Mouse (Mus musculus): ENCODE results near the gene Mcmbp. TPM values are rescaled to one million over a fixed set of nuclear protein-coding genes. Genes with fewer than 3 reads are reported as not detected.

Mcmbp gene
- 10 to 100 TPM; 33.1 to 35.9 TPM for total RNA-seq (2021)

DNA sequence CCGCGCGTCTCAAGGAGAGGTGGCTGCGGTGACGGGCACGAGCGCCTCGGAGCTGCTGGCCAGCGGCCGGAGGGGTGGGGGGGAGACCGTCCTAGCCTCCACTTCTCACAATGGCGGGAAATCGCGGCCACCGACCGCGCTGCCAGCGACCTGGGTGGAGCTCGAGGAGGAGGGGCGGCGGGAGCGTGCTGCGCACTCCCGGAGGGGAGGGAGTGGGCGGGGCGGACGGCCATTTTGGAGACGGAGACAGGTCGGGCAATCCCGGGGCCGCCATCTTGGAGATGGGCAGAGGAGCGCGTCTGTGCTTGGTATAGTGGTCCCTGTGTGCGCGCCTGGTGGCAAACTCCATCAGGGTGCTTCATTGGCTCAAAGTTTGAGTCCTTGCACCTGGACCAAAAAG, at the start of gene Mcmbp:
Mcmbp (minus strand) TSS at position 162 of the 400 bp plus-strand sequence.
- peak; percentile 98 for DNase-seq
- intact Hi-C loops (cut with DNase I): no loop called here

DNA sequence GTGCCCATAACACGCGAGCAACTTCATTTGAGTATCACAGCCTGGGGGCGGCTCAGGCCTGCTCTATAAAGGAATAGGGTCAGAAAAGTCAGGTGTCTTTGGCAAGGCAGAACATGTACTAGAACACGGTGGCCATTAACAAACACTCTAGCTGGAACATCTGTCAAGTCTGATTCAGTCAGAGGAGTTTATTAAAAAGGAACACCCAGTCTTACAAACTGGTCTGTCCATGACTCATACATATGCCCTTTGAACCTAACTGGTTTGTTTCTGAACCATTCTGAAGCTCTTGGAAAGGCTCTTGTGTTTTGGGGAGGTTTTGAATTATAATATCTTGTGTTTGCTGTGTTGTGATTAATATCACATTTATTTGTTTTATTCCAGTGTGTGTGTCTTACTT, 49.8 kb upstream of the Mcmbp start:
- DNase-seq: no peak
- intact Hi-C loops (cut with DNase I): no loop called here

DNA sequence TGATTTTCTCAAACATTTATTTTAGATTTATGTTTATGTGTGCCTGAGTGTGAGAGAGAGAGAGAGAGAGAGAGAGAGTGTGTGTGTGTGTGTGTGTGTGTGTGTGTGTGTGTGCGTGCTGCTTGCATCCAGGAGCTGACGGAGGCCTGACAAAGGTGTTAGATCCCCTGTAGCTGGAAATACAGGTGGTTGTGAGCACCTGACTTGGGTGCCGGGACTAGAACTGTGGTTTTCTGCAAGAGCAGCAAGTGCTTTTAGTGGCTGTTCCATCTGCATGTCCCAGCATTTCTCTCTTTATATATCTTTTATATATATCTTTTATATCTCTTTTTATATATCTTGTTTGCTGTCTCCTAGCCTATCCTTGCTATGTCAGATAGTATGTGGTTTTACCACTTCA, 41.6 kb upstream of the Mcmbp start:
- DNase-seq: no peak
- intact Hi-C loops (cut with DNase I): loop anchor here (5.0 kb wide), 1 partner anchor 725 kb away; no protein-coding TSS in a partner anchor

DNA sequence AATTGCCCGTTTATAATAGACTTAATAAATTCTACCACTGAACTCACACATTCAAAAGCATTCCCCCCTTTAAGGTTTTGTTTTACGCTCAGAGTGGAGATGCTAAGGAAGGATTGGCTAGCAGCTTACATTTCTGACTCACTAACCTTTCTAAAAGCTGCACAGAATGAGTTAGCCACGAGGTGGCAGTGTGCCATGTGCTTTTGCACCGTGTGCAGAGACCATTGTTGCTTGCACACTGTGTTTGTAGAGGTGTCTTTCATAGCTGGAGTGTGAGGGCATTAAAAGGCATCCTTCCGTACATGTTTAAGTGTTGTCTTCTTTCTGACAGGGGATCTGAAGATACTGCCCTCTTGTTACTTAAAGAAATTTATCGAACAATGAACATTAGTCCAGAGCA, 39.0 kb upstream of the Mcmbp start:
- DNase-seq: peak; percentile 35 to 65

DNA sequence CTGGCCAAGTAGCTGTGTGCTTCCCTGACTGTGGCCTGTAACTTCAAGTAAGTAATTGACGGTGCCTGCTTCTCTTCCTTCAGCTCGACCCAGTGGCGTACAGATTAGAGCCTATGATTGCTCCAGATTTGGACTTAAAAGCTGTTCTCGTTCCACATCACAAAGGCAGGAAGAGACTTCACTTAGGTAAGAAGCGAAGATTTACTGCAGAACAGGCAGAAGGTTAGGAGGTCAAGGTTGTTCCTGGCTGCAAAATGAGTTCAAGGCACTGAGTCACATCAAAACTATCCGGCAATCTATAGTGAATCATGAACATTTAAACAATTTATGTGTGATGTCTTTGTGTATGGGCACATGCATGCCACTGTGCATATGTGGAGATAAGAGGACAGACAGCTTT, 36.9 kb upstream of the Mcmbp start:
- intact Hi-C loops (cut with DNase I): no loop called here
- no peak for DNase-seq

More for the DNA sequence above, 39.0 kb upstream of the Mcmbp start:
- intact Hi-C loops (cut with DNase I): no loop called here

DNA sequence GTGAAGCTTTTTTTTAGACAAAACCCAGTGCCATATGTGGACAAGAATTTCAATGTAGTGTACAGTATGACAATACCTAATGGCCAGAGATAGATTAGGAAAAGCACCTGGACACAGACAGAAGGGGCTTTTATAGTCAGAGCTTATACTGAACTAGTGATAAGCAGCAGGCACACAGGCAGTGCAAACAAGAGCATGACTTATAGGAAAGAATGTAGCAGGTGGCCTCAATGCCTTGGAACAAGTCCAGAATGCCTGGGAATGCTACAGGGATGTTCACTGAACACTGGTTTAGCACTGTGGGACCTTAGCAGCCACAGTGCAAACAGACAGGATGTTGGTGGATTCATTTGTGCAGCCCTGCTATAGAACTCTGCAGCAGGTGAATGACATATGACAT, 26.4 kb upstream of the Mcmbp start:
- no peak for DNase-seq

DNA sequence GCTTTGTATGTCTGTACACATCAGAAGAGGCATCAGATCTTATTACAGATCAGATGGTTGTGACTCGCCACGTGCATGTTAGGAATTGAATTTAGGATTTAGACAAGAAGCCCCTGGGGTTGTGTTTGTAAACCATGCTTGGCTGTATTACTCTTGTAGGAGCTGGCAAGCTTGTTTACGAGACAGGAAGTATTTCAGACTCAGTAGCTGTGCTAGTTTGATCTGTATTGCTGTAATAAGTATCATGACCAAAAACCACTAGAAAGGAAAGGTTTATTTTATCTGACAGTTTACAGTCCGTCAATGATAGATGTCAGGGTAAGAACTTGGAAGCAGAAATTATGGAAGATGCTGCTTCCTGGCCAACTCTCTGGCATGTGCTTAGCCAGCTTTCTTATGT, 18.7 kb upstream of the Mcmbp start:
- intact Hi-C loops (cut with DNase I): no loop called here
- DNase-seq: no peak

More for the DNA sequence above, 26.4 kb upstream of the Mcmbp start:
- intact Hi-C loops (cut with DNase I): no loop called here

DNA sequence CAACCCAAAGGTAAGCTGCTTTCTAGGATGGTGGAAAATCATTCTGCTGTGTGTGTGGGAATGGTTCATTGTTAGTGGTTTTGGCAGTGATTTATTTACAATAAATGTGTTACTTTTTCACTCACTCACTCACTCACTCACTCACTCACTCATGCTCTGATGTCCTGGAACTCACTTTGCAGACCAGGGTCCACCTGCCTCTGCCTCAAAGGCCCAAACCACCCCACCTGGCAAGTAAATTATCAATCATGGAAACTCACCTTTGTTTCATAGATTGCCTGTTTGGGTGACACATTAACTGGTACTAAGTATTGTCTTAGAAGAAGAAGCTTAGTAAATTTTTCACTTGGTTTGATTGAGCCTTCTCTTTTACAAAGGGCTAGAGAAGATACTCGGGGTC, 15.1 kb upstream of the Mcmbp start:
- intact Hi-C loops (cut with DNase I): no loop called here
- DNase-seq: no peak

DNA sequence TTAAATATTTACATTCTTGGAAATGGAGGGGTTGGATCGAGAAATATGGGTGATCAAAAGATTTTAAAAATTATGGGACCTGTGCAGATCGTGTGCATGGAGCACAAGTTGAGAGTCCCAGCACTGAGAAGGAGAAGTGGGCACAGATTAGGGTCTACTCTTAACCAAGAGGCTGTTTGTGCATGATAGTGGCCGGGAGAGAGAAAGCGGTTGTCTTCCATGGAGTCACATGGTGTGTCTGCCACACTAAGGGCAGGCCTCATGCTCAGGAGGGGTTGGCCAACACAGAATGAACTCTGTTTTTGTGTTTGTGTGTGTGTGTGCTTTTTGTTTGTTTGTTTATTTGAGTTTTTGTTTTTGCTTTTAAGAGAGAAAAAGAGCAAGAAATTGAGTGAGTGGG, 11.7 kb upstream of the Mcmbp start:
- no peak for DNase-seq
- intact Hi-C loops (cut with DNase I): no loop called here

DNA sequence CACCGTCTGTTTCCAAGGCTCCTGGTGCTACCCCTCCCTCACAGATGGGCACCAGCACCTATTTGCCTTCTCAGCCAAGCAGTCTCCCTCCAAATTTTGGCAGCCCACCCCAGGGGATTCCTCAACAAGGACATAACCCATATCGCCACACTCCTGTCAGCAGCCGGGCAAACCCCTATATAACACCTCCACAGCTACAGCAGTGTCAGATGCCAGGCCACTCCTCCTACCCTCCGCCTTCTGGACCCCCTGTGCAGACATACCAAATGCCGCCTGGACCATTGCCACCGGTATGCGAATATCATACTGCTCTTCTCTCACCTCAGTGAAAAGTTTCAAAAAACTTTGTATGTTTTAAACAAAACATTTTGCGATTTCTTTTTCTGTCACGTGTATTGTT, 10.0 kb upstream of the Mcmbp start:
- no peak for DNase-seq
- intact Hi-C loops (cut with DNase I): no loop called here

DNA sequence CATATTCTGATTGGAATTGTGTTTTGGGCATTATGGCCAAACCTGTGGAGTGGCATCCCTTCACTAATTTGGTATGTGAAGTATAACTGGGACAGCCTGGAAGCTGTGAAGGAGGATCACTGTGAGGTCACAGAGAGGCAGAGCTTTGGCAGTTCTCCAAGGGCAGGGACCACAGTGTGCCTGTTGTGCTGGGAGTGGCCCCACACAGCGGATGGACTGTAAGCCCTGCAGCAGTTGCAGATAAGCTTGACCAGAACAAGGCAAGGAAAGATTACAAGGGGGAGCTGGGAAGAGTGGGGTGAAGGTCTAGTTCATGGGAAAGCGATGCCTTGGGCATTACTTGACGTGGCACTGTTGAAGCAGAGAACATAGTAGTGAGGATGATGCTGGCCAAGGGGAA, 8.5 kb upstream of the Mcmbp start:
- peak; percentile 84 to 85 for DNase-seq
- intact Hi-C loops (cut with DNase I): no loop called here

DNA sequence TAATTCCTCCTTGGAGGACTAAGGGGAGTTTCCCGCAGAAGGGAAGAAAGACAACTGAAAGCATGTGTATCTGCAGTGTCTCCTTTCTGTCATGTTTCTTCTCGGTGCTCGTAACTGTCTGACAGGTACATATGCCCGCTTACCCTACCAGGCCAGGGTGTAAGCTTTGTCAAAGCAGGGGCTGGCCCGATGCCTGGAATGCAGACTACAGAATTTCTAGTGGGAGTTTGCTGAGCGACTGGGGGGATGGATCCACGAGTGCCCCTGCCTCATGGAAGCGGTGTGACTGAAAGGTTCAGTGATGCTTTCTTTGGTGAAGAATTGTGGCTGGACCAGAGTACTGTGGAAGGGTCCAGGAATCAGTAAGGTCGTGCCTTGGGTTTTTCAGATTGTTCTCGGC, 5.9 kb upstream of the Mcmbp start:
- no peak for DNase-seq
- intact Hi-C loops (cut with DNase I): no loop called here

DNA sequence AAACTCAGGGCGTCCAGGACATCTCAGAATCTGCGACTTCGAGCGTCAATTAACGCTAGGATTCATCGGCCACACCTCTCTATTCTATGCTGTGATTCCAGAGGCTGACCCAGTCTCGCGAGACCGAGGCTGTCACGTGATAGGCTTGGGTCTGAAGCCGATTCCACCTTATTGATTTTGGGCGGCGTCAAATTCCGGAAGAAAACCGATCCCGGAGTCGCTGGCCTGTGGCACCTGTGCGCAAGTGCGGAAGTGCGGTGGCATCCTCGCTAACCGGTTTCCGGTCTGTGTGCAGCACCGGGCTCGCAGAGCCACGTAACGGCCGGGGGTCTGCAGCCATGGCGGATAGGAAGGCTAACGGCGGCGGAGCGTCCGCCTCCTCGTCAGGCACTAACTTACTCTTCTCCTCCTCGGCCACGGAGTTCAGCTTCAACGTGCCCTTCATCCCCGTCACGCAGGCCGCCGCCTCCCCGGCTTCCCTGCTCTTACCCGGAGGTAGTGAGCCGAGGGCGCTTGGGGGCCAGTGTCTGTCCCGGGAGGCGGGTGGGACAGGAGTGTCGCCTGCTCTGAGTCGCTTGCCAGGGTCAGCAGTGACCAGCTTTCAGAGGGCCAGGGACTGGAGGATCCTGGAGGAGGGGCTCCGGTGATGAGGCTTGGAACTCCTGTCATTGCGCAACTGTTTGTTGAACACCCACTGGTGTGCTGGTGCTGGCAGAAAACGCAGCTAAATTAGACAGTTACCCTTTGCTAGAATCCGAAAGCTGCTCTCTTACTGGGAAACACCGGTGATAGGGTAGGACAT, 4.6 kb upstream of the Mcmbp start, which contains the start of gene Sec23ip:
Sec23ip (plus strand) TSS at position 260 of the 802 bp plus-strand sequence.
- DNase-seq: peak; percentile 99
- intact Hi-C loops (cut with DNase I): no loop called here

DNA sequence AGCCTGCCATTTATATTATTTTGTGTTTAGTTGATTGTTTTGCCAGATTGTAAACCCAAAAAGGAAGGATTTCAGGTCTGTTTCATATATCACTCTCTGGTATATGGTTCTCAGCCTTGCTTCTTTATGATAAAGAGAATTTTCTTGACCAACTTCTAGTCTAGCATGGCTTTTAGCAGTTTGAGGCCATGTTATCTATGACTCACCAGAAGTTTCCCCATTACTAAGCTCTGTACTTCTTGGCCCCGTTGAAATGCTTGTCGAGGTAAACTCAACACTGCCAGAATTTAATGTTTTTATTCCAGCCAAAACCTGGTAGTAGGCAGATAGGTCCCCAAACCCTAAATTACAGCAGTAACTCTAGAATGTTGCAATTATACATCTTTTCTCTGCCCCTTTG, 3.6 kb upstream of the Mcmbp start:
- intact Hi-C loops (cut with DNase I): no loop called here
- DNase-seq: no peak

DNA sequence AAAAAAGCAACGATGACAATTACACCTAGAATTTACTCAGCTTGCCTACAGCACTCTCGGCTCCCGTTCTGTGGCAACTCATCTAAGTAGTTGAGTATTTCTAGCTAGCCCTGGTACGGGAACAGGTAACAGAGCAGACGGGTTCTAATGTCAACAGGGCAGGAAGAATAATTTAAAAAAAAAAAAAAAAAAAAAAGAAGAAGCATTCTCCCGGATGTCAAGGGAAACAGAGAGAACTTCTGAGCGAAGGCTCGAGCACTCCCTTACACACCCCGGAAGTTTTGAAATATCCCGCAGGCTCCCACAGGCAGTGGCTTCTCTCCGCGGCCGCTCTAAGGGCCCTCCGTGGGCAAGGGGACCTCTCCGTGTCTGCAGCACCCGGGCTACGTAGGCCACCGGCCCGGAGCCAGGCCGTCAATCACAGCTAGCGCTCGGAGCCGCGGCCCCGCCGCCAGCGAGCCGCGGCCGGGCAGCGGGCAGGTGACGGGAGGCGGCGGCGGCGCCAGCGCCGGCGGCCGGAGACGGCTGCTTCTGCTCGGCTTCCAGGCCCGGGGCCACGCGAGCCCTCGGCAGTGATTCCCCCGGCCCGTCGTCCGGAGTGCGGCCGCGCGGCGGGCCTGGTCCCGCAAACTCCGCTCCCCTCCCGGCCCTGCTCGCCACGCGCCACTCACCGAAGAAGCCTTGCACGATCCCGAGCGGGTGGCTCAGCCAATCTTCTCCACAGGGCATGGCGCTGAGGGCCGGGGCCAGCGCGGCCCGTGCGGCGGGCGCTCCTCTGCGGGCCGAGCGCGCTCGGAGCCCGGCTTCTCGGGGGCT, 625 bp downstream of the Mcmbp start:
- intact Hi-C loops (cut with DNase I): no loop called here
- DNase-seq: peak; percentile 68 to 71

DNA sequence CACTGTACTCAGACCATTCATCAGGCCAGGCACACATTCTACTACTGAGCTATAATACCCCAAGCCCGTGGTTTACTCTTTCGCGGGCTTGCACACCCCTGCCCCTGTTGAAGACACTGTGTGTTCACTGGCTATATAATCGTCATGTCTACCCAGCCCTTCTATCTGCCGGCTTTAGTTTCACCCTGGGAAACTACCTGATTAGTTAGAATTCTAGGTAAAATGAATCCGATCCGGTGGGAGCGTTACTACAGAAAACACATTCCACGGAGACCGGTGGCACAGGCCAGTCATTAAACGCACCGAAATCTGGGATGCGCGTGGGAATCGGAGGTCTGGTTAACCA, 1.2 kb downstream of the Mcmbp start:
- DNase-seq: no peak
- intact Hi-C loops (cut with DNase I): no loop called here

DNA sequence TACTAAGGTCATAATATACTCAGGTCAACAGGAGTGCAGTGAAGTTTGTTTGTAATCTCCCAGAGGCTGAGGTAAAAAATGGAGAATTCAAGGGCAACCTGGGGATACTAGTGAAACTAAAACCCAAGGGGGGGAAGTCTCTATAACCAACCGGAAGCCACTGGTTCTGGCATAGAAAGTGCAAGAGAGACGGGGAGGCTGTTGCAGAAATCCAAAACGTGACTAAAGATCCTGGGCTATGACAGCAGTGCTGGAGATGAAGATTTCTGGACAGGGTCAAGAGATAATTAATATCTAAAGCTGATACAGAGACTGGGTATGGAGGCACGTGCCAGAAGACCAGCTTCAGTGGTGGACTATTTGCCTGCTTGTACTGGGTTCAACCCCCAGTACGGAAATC, 2.3 kb downstream of the Mcmbp start:
- DNase-seq: no peak
- intact Hi-C loops (cut with DNase I): no loop called here

DNA sequence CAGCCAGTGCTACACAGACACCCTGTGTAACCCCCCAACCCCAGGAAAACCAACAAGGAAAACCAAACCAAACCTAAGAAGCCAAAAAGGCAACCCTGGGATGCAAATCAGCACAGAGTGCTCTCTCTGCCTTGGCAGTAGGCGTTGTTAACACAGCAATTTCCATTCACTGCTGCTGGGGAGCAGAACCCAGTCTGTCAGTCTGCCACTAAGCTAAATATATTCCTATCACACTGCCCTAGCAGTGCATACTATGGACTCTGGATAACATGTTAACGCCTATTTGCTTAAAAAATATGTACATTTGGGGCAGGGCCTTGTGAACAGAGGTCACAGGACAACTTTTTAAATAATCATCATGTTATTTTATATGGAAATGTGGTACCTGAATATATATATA, 8.7 kb downstream of the Mcmbp start:
- DNase-seq: no peak
- intact Hi-C loops (cut with DNase I): no loop called here

DNA sequence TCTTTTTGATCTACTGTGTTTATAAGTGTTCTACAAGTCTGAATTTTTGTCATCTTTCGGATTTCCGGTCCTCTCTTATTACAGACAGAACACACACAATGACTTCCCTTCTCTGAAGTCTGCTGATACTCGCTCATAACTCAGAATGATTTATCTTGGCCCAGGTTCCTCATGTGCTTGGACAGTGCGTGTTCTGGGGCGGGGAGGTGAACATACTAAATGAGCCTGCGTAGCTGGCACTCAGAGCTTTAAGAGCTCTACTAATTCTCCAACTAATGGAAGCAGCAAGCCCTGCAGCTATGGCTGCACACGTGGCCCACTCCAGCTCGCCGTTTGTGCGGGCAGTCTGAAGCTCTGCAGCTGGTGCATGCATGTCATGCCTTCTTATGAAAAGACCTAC, 11.6 kb downstream of the Mcmbp start:
- peak in 1 of 2 experiments; percentile 38 for DNase-seq
- intact Hi-C loops (cut with DNase I): no loop called here

DNA sequence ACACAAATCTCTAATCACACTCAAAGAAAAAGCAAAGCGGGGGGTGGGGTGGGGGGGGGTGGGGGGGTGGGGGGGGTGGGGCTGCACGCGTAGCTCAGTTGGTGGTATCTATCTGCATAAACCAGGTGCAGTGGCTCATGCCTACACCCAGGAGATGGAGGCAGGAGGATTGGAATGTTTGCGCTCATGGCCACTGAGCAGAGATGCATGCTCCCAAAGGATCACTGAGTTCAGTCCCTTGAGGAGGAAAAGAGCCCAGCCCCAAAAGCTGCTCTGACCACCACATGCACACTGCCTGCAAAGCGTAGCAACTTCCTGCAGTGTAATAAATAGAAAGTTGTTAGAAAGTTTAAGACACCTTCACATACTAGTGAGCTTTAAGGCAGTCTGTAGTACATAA, 12.6 kb downstream of the Mcmbp start:
- no peak for DNase-seq
- intact Hi-C loops (cut with DNase I): no loop called here

DNA sequence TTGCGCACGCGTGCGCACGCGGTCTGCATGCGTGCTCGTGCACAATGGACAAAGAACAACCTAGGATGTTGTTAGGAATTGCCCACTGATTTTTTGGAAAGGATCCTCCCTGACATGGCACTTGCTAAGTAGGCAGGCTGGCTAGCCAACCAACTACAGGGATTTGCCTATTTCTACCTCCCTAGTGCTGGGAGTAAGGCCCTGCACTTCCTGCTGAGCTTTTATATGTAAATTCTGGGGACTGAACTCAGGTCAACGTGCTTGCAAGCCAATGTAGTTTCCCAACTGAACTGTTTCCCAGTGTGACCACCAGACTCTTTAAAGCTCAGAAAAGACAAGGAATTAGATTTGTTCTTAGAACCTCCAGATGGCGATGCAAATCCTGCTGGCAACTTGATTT, 13.3 kb downstream of the Mcmbp start:
- intact Hi-C loops (cut with DNase I): no loop called here
- no peak for DNase-seq

DNA sequence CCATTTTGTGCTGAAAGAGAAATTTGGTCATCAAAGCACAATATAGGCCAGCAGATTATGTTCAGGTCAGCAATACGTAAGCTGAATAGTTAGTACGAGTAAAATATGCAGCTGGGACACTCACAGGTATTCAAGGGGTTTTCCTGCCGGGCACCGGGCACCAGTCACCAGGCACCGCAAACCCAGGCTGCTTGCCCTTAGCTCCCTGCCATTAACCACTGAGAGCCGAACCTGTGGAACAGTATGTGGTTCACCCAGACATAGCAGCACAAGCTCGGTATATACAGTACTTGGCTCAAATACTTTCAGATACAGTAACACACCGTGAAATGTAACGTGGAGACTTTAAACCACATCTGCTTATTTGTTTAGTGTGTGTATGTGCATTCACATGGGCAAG, 15.1 kb downstream of the Mcmbp start:
- DNase-seq: no peak
- intact Hi-C loops (cut with DNase I): no loop called here

Data from heart, postnatal 10 days (tissue).